Comparison of ENCODE assay signal across 9 mouse cellular contexts in the genomic region with DNA sequence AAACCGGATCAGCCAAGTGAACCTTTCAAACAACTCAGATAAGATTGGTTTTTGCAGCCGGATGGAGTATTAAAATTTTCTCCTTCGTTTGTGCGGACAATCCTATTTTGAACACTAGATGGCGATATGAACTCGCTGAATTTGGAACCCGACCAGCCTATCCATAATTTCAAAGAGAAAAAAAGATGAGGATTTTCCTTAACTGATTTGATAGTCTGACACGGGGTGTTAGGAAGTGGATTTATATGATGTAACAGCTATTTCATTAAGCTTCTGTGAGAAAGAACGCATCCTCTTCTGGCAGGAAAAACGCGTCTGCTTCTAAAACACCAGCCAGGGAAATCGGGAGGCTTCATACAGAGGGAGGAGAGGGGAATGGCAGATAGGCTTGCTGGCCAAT. TPM values are rescaled to one million over a fixed set of nuclear protein-coding genes. Genes with fewer than 3 reads are reported as not detected.
DNase-seq lines count a peak whose midpoint lies in the region; ATAC-seq lines count a peak whose summit lies in the region.
"Had no signal": no experiment of that assay in that cellular context is flagged by ENCODE, and none has a peak within 500 bp of the region (broad histone marks: within the 10 kb centered on the region; RNA-seq: fewer than 3 reads in every experiment).

No protein-coding gene starts in this region.

- H3K9ac ChIP-seq in limb, embryonic 11.5 days (ENCODE audit: low read length), result no peak overlapping the region

- peaks cover 7% of the 10 kb centered on the region; the same call in 1 of the 2 replicates for H3K4me1 ChIP-seq in limb, embryonic 11.5 days (ENCODE audit: control insufficient read depth, insufficient read depth, low read length)

- H3K36me3 ChIP-seq in limb, embryonic 11.5 days (ENCODE audit: control insufficient read depth, insufficient read depth, low read length), result no peaks in the 10 kb centered on the region

- 14% methylated on average over 12 of the region's 12 CpGs for WGBS in limb, embryonic 11.5 days

- H3K9me3 ChIP-seq in limb, embryonic 11.5 days (ENCODE audit: control insufficient read depth, low read length), result no peaks in the 10 kb centered on the region

- no peak overlapping the region for H3K27ac ChIP-seq in limb, embryonic 11.5 days (replicated peaks; ENCODE audit: low read depth, low read length)

- no peak for ATAC-seq in limb, embryonic 11.5 days (ENCODE audit: insufficient number of reproducible peaks, low FRiP score, low TSS enrichment, low read depth)
- peak; percentile 43; the same call in 1 of the 2 replicates for ATAC-seq in neutrophil, adult 5-6 weeks (ENCODE audit: extremely low read depth, insufficient number of reproducible peaks, low FRiP score, poor library complexity, severe bottlenecking)

- no peaks in the 10 kb centered on the region for H3K27me3 ChIP-seq in limb, embryonic 11.5 days (ENCODE audit: control insufficient read depth, insufficient read depth, low read length)

- no peak overlapping the region for H3K4me3 ChIP-seq in limb, embryonic 11.5 days (ENCODE audit: low read depth, low read length)

- peak; percentile 6 for DNase-seq in kidney, adult 18-20 months
- DNase-seq in kidney, adult 11 months, result no peak
- peak; percentile 64 for DNase-seq in CD4-positive helper T cell, adult 2 months (ENCODE audit: low read depth, low spot score)
- DNase-seq in ZHBTc4 (ENCODE audit: low read depth, low spot score), result peak; percentile 31
- DNase-seq in heart, adult 9 months (ENCODE audit: low spot score in 2 of 2), result peak; percentile 29 to 53
- peak; percentile 38 for DNase-seq in limb, embryonic 11.5 days (ENCODE audit: low spot score)
- DNase-seq in gastrocnemius, postnatal 25 days, result no peak

- H3K4me2 ChIP-seq in limb, embryonic 11.5 days (ENCODE audit: low read depth, severe bottlenecking), result peak overlapping the region; percentile 13; the same call in 1 of the 2 replicates

RNA-seq across cellular contexts. Expression of a gene that starts 54.8 kb away (rescaled TPM):
- 3.6 and 3.7 TPM in 2 replicates for polyA plus RNA-seq in limb, embryonic 11.5 days (2014; fragmentation: Nextera tagmentation; extraction: Ambion mirVana)
- not detected in 2 replicates for total RNA-seq in neutrophil, adult 5-6 weeks (2017)
- total RNA-seq in gastrocnemius, postnatal 25 days (2021), result not detected
- polyA plus RNA-seq: frontal cortex, adult 2 months had no signal

Comparison
In these comparisons a context has a peak if more than half of its experiments do, and no peak if none do; other contexts are left out.
1. DNase-seq: peak in kidney, adult 18-20 months (single experiment), CD4-positive helper T cell, adult 2 months (single experiment), ZHBTc4 (single experiment), heart, adult 9 months (2 of 2) and limb, embryonic 11.5 days (single experiment); none in kidney, adult 11 months (single experiment) and gastrocnemius, postnatal 25 days (single experiment).